ENCODE assay signal across 14 mouse cellular contexts in genomic region chr5:113798525-113798924, GRCm38 (mm10). TPM values are rescaled to one million over a fixed set of nuclear protein-coding genes. Genes with fewer than 3 reads are reported as not detected.
DNase-seq lines count a peak whose midpoint lies in the region; ATAC-seq and TF ChIP-seq lines count a peak whose summit lies in the region.
"Had no signal": no experiment of that assay in that cellular context is flagged by ENCODE, and none has a peak within 500 bp of the region (broad histone marks: within the 10 kb centered on the region; RNA-seq: fewer than 3 reads in every experiment).

No protein-coding gene starts in this region.

- H3K9ac ChIP-seq in heart, embryonic 11.5 days (ENCODE audit: low read depth, low read length), result no peak overlapping the region
- H3K9ac ChIP-seq in intestine, embryonic 14.5 days (ENCODE audit: low read length), result peak overlapping the region; percentile 42

- peaks cover 23% of the 10 kb centered on the region for H3K4me1 ChIP-seq in heart, embryonic 11.5 days (ENCODE audit: control insufficient read depth, insufficient read depth, low read length)
- H3K4me1 ChIP-seq in lung, adult 2 months (ENCODE audit: control insufficient read depth, insufficient read depth, low read length), result no peaks in the 10 kb centered on the region
- peaks cover 34% of the 10 kb centered on the region for H3K4me1 ChIP-seq in intestine, embryonic 14.5 days (replicated peaks; ENCODE audit: control insufficient read depth, insufficient read depth, low read length)
- no peaks in the 10 kb centered on the region for H3K4me1 ChIP-seq in small intestine, adult 2 months (ENCODE audit: control insufficient read depth, insufficient read depth, insufficient read length, low read length)

- H3K9me3 ChIP-seq in heart, embryonic 11.5 days (replicated peaks; ENCODE audit: control insufficient read depth, low read length), result no peaks in the 10 kb centered on the region
- no peaks in the 10 kb centered on the region for H3K9me3 ChIP-seq in intestine, embryonic 14.5 days (ENCODE audit: control insufficient read depth, low read length)
- H3K9me3 ChIP-seq: hindbrain, embryonic 13.5 days had no signal

- no peak for TF ChIP-seq CTCF in lung, adult 2 months (IDR thresholded peaks at IDR 0.05; ENCODE audit: insufficient read depth, low read length)
- no peak for TF ChIP-seq CTCF in small intestine, adult 2 months (IDR thresholded peaks at IDR 0.05; ENCODE audit: extremely low read depth, insufficient read length, insufficient replicate concordance, low read depth, low read length)

- ATAC-seq in heart, embryonic 11.5 days (replicated peaks; ENCODE audit: insufficient number of reproducible peaks, low FRiP score, low TSS enrichment), result no peak
- ATAC-seq in intestine, embryonic 14.5 days (replicated peaks; ENCODE audit: low FRiP score, low TSS enrichment, low read depth), result no peak
- ATAC-seq: Patski had no signal

- H3K4me3 ChIP-seq in heart, embryonic 11.5 days (ENCODE audit: low read depth, low read length), result no peak overlapping the region
- H3K4me3 ChIP-seq in lung, adult 2 months (replicated peaks; ENCODE audit: extremely low read depth, low read depth, low read length), result peak overlapping the region; percentile 1
- peak overlapping the region; percentile 53 for H3K4me3 ChIP-seq in intestine, embryonic 14.5 days (ENCODE audit: low read depth, low read length)
- H3K4me3 ChIP-seq in small intestine, adult 2 months (ENCODE audit: low read depth, low read length), result peak overlapping the region; percentile 32
- H3K4me3 ChIP-seq: hindbrain, embryonic 13.5 days had no signal

- intact Hi-C loops in gastrocnemius, postnatal 14 days (cut with DNase I; ENCODE audit: low total_unique reads), result no loop called here

- DNase-seq in heart, adult 8-10 months (ENCODE audit: low spot score), result no peak
- DNase-seq in lung, adult 2 months, result no peak
- DNase-seq in lung, postnatal 36 days, result no peak
- no peak for DNase-seq in intestine, embryonic 14.5 days (ENCODE audit: low spot score)
- no peak for DNase-seq in right cerebral cortex, postnatal 36 days (ENCODE audit: low spot score in 2 of 2)
- DNase-seq in gastrocnemius, postnatal 14 days, result no peak
- DNase-seq: cerebellum, adult 9-10 months; midbrain, embryonic 14.5 days; spleen, adult 18-20 months; thymus, postnatal 36 days had no signal

- WGBS in heart, embryonic 11.5 days (ENCODE audit: insufficient replicate concordance), result 73% methylated on average over 9 of the region's 9 CpGs
- WGBS in lung, adult 2 months, result 64% methylated on average over 9 of the region's 9 CpGs
- WGBS in intestine, embryonic 14.5 days, result 63% methylated on average over 9 of the region's 9 CpGs
- 72% methylated on average over 9 of the region's 9 CpGs for WGBS in small intestine, adult 2 months

- peak overlapping the region; percentile 58 for H3K4me2 ChIP-seq in heart, embryonic 11.5 days
- peak overlapping the region; percentile 69 for H3K4me2 ChIP-seq in intestine, embryonic 14.5 days (ENCODE audit: low read length)
- H3K4me2 ChIP-seq: hindbrain, embryonic 13.5 days had no signal

- no peak for TF ChIP-seq POLR2A in lung, adult 2 months (IDR thresholded peaks at IDR 0.05; ENCODE audit: borderline replicate concordance, extremely low read depth, low read depth, low read length)
- no peak for TF ChIP-seq POLR2A in small intestine, adult 2 months (IDR thresholded peaks at IDR 0.05; ENCODE audit: low read depth, low read length)

- no peak overlapping the region for H3K27ac ChIP-seq in heart, embryonic 11.5 days (ENCODE audit: low read depth, low read length)
- H3K27ac ChIP-seq in intestine, embryonic 14.5 days (ENCODE audit: low read depth), result 0 out of 2 replicates have a peak overlapping the region, but pooled peaks have one; percentile 73
- H3K27ac ChIP-seq in small intestine, adult 2 months (ENCODE audit: insufficient read depth, low read depth, low read length), result no peak overlapping the region
- H3K27ac ChIP-seq: hindbrain, embryonic 13.5 days had no signal

- peaks cover 15% of the 10 kb centered on the region for H3K27me3 ChIP-seq in heart, embryonic 11.5 days (ENCODE audit: control insufficient read depth, insufficient read depth, low read length)
- H3K27me3 ChIP-seq in intestine, embryonic 14.5 days (replicated peaks; ENCODE audit: control insufficient read depth, insufficient read depth, low read length), result no peaks in the 10 kb centered on the region
- H3K27me3 ChIP-seq in small intestine, adult 2 months (ENCODE audit: control insufficient read depth, insufficient read depth, low read length), result no peaks in the 10 kb centered on the region

- H3K36me3 ChIP-seq in heart, embryonic 11.5 days (ENCODE audit: control insufficient read depth, insufficient read depth, low read length), result no peaks in the 10 kb centered on the region; the same call in 1 of the 2 replicates
- peaks cover 18% of the 10 kb centered on the region for H3K36me3 ChIP-seq in intestine, embryonic 14.5 days (ENCODE audit: control insufficient read depth, insufficient read depth, low read length)
- H3K36me3 ChIP-seq in small intestine, adult 2 months (ENCODE audit: control insufficient read depth, insufficient read depth, low read length), result no peaks in the 10 kb centered on the region
- H3K36me3 ChIP-seq: hindbrain, embryonic 13.5 days had no signal

RNA-seq across cellular contexts. Expression of gene Tmem119, which starts 1.8 kb away (rescaled TPM):
- 11.7 and 12.3 TPM in 2 replicates for polyA plus RNA-seq in heart, embryonic 11.5 days (2014; fragmentation: Nextera tagmentation; extraction: Ambion mirVana)
- 1 to 10 TPM; 2.0 to 4.6 (median 2.7) TPM for total RNA-seq in heart, adult 8-10 months (2022)
- polyA plus RNA-seq in lung, adult 2 months (2012; rRNA removed), result 59.9 and 72.5 TPM in 2 replicates
- polyA plus RNA-seq in intestine, embryonic 14.5 days (2014; fragmentation: Nextera tagmentation; extraction: Ambion mirVana), result 41.9 and 46.1 TPM in 2 replicates
- 10.1 and 13.5 TPM in 2 replicates for polyA plus RNA-seq in small intestine, adult 2 months (2012; rRNA removed)
- 10 to 100 TPM in 1 of 2 experiments, 1 to 10 TPM in 1; 5.8 to 11.2 TPM for total RNA-seq in gastrocnemius, postnatal 14 days (2021)
- polyA plus RNA-seq: Patski had no signal

RNA-seq across cellular contexts. Expression of gene Iscu, which starts 26.0 kb away (rescaled TPM):
- polyA plus RNA-seq in heart, embryonic 11.5 days (2014; fragmentation: Nextera tagmentation; extraction: Ambion mirVana), result 104 and 106 TPM in 2 replicates
- 100 to 1,000 TPM; 195 to 224 (median 212) TPM for total RNA-seq in heart, adult 8-10 months (2022)
- 115 and 118 TPM in 2 replicates for polyA plus RNA-seq in lung, adult 2 months (2012; rRNA removed)
- polyA plus RNA-seq in intestine, embryonic 14.5 days (2014; fragmentation: Nextera tagmentation; extraction: Ambion mirVana), result 108 and 110 TPM in 2 replicates
- polyA plus RNA-seq in small intestine, adult 2 months (2012; rRNA removed), result 31.2 and 57.5 TPM in 2 replicates
- total RNA-seq in gastrocnemius, postnatal 14 days (2021), result 100 to 1,000 TPM in 1 of 2 experiments, 10 to 100 TPM in 1; 92.5 to 102 TPM

RNA-seq across cellular contexts. Expression of gene Sart3, which starts 26.2 kb away (rescaled TPM):
- 31.6 and 35.3 TPM in 2 replicates for polyA plus RNA-seq in heart, embryonic 11.5 days (2014; fragmentation: Nextera tagmentation; extraction: Ambion mirVana)
- 10 to 100 TPM; 11.2 to 12.6 (median 12.2) TPM for total RNA-seq in heart, adult 8-10 months (2022)
- polyA plus RNA-seq in lung, adult 2 months (2012; rRNA removed), result 20.2 and 24.2 TPM in 2 replicates
- polyA plus RNA-seq in intestine, embryonic 14.5 days (2014; fragmentation: Nextera tagmentation; extraction: Ambion mirVana), result 44.0 and 46.3 TPM in 2 replicates
- polyA plus RNA-seq in small intestine, adult 2 months (2012; rRNA removed), result 9.3 and 10.7 TPM in 2 replicates
- 1 to 10 TPM; 6.5 to 6.9 TPM for total RNA-seq in gastrocnemius, postnatal 14 days (2021)

RNA-seq across cellular contexts. Expression of gene Selplg, which starts 33.9 kb away (rescaled TPM):
- polyA plus RNA-seq in heart, embryonic 11.5 days (2014; fragmentation: Nextera tagmentation; extraction: Ambion mirVana), result 0.97 and 1.5 TPM in 2 replicates
- 10 to 100 TPM in 1 of 4 experiments, 1 to 10 TPM in 3; 1.8 to 10.3 (median 2.6) TPM for total RNA-seq in heart, adult 8-10 months (2022)
- polyA plus RNA-seq in lung, adult 2 months (2012; rRNA removed), result 96.6 and 100 TPM in 2 replicates
- polyA plus RNA-seq in intestine, embryonic 14.5 days (2014; fragmentation: Nextera tagmentation; extraction: Ambion mirVana), result 4.0 and 4.7 TPM in 2 replicates
- polyA plus RNA-seq in small intestine, adult 2 months (2012; rRNA removed), result 31.5 and 52.3 TPM in 2 replicates
- 1 to 10 TPM; 1.1 TPM for total RNA-seq in gastrocnemius, postnatal 14 days (2021)
